Mouse (Mus musculus) natural killer cell, adult 2 months (primary cell): ENCODE results near the gene Ptprn2.

Source experiments
- DNase-seq, 2 experiments: peaks; one replicate each; pipeline ENCODE4 v3.0.0; 2022; ENCODE audit warnings: low spot score in 2 of 2

Gene Ptprn2

GRCm38 (mm10) chr12:116594866-116595610 lies 109.5 kb downstream of the Ptprn2 start:
- no peak for DNase-seq

- no peak for DNase-seq
Observed at GRCm38 (mm10) chr12:116595727-116596126, 110.2 kb downstream of the Ptprn2 start.

GRCm38 (mm10) chr12:116596993-116597392 lies 111.5 kb downstream of the Ptprn2 start:
- no peak for DNase-seq

GRCm38 (mm10) chr12:116597670-116598069 lies 112.2 kb downstream of the Ptprn2 start:
- DNase-seq = no peak

GRCm38 (mm10) chr12:116598123-116599005 lies 112.8 kb downstream of the Ptprn2 start:
- no peak for DNase-seq

- no peak for DNase-seq
Observed at GRCm38 (mm10) chr12:116599537-116599936, 114.0 kb downstream of the Ptprn2 start.

GRCm38 (mm10) chr12:116600054-116600453 lies 114.5 kb downstream of the Ptprn2 start:
- DNase-seq = no peak

- no peak for DNase-seq
Observed at GRCm38 (mm10) chr12:116601395-116601794, 115.9 kb downstream of the Ptprn2 start.

GRCm38 (mm10) chr12:116601921-116602320 lies 116.4 kb downstream of the Ptprn2 start:
- DNase-seq = no peak

- no peak for DNase-seq
Observed at GRCm38 (mm10) chr12:116608598-116608997, 123.1 kb downstream of the Ptprn2 start.

GRCm38 (mm10) chr12:116619868-116620267 lies 134.3 kb downstream of the Ptprn2 start:
- peak; percentile 16 to 56 for DNase-seq

GRCm38 (mm10) chr12:116620299-116620698 lies 134.8 kb downstream of the Ptprn2 start:
- no peak for DNase-seq

GRCm38 (mm10) chr12:116621325-116622040 lies 136.0 kb downstream of the Ptprn2 start:
- DNase-seq = no peak

GRCm38 (mm10) chr12:116622665-116623387 lies 137.3 kb downstream of the Ptprn2 start:
- DNase-seq = no peak

- DNase-seq = peak; percentile 3 to 19
Observed at GRCm38 (mm10) chr12:116625391-116626281, 140.1 kb downstream of the Ptprn2 start.

GRCm38 (mm10) chr12:116628992-116629391 lies 143.5 kb downstream of the Ptprn2 start:
- no peak for DNase-seq

GRCm38 (mm10) chr12:116637498-116637897 lies 152.0 kb downstream of the Ptprn2 start:
- DNase-seq = no peak

GRCm38 (mm10) chr12:116640871-116641270 lies 155.4 kb downstream of the Ptprn2 start:
- no peak for DNase-seq

- no peak for DNase-seq
Observed at GRCm38 (mm10) chr12:116641339-116642190, 156.0 kb downstream of the Ptprn2 start.

- DNase-seq = no peak
Observed at GRCm38 (mm10) chr12:116642191-116642549, 156.7 kb downstream of the Ptprn2 start.
